Comparison of ENCODE assay signal across 11 mouse cellular contexts in genomic region chr8:84702963-84703465, GRCm38 (mm10). TPM values are rescaled to one million over a fixed set of nuclear protein-coding genes. Genes with fewer than 3 reads are reported as not detected.
A peak's percentile ranks its signal among the peaks of the same experiment; 100 is the strongest.
DNase-seq lines count a peak whose midpoint lies in the region; ATAC-seq lines count a peak whose summit lies in the region.
"Had no signal": no experiment of that assay in that cellular context is flagged by ENCODE, and none has a peak within 500 bp of the region (broad histone marks: within the 10 kb centered on the region; RNA-seq: fewer than 3 reads in every experiment).

No protein-coding gene starts in this region.

- H3K4me1 ChIP-seq in midbrain, embryonic 12.5 days, result peaks cover 42% of the 10 kb centered on the region
- H3K4me1 ChIP-seq in midbrain, embryonic 13.5 days (replicated peaks), result peaks cover 34% of the 10 kb centered on the region
- peaks cover 38% of the 10 kb centered on the region for H3K4me1 ChIP-seq in intestine, embryonic 15.5 days (replicated peaks)

- H3K27me3 ChIP-seq in midbrain, embryonic 12.5 days, result peaks cover 78% of the 10 kb centered on the region
- peaks cover 75% of the 10 kb centered on the region for H3K27me3 ChIP-seq in midbrain, embryonic 13.5 days
- peaks cover 66% of the 10 kb centered on the region for H3K27me3 ChIP-seq in intestine, embryonic 15.5 days (replicated peaks)

- H3K4me3 ChIP-seq in midbrain, embryonic 12.5 days, result 0 out of 2 replicates have a peak overlapping the region, but pooled peaks have one; percentile 1
- H3K4me3 ChIP-seq in midbrain, embryonic 13.5 days (replicated peaks), result no peak overlapping the region
- 0 out of 2 replicates have a peak overlapping the region, but pooled peaks have one; percentile 21 for H3K4me3 ChIP-seq in intestine, embryonic 15.5 days (replicated peaks)

- H3K27ac ChIP-seq in midbrain, embryonic 12.5 days (replicated peaks), result no peak overlapping the region
- no peak overlapping the region for H3K27ac ChIP-seq in midbrain, embryonic 13.5 days
- no peak overlapping the region for H3K27ac ChIP-seq in intestine, embryonic 15.5 days

- ATAC-seq in midbrain, embryonic 12.5 days (ENCODE audit: low FRiP score, low read depth), result no peak
- no peak for ATAC-seq in midbrain, embryonic 13.5 days
- ATAC-seq in intestine, embryonic 15.5 days, result no peak

- H3K4me2 ChIP-seq in midbrain, embryonic 12.5 days (replicated peaks), result 0 out of 2 replicates have a peak overlapping the region, but pooled peaks have one; percentile 30
- H3K4me2 ChIP-seq in midbrain, embryonic 13.5 days (replicated peaks), result no peak overlapping the region
- peak overlapping the region; percentile 54 for H3K4me2 ChIP-seq in intestine, embryonic 15.5 days (replicated peaks)

- peaks cover 13% of the 10 kb centered on the region for H3K36me3 ChIP-seq in midbrain, embryonic 12.5 days
- peaks cover 23% of the 10 kb centered on the region for H3K36me3 ChIP-seq in midbrain, embryonic 13.5 days
- H3K36me3 ChIP-seq in intestine, embryonic 15.5 days, result 0 out of 2 replicates have a peak, but pooled peaks cover 11% of the 10 kb centered on the region

- DNase-seq in heart, adult 11 months, result peak; percentile 91
- DNase-seq in heart, postnatal 36 days, result no peak
- peak; percentile 30 to 36 for DNase-seq in spleen, postnatal 36 days (ENCODE audit: low spot score in 2 of 2)
- DNase-seq in cerebellum, postnatal 36 days, result no peak
- no peak for DNase-seq in gastrocnemius, postnatal 14 days
- DNase-seq: adrenal gland, postnatal 14 days; right cerebral cortex, adult 18-20 months had no signal

- H3K9me3 ChIP-seq in midbrain, embryonic 12.5 days, result no peaks in the 10 kb centered on the region
- no peaks in the 10 kb centered on the region for H3K9me3 ChIP-seq in midbrain, embryonic 13.5 days
- H3K9me3 ChIP-seq in intestine, embryonic 15.5 days, result no peaks in the 10 kb centered on the region

- 77% methylated on average over 6 of the region's 6 CpGs for WGBS in midbrain, embryonic 12.5 days
- 78% methylated on average over 6 of the region's 6 CpGs for WGBS in midbrain, embryonic 13.5 days
- WGBS in intestine, embryonic 15.5 days, result 85% methylated on average over 6 of the region's 6 CpGs

- no peak overlapping the region for H3K9ac ChIP-seq in midbrain, embryonic 12.5 days (replicated peaks)
- no peak overlapping the region for H3K9ac ChIP-seq in midbrain, embryonic 13.5 days (replicated peaks)
- no peak overlapping the region for H3K9ac ChIP-seq in intestine, embryonic 15.5 days

- intact Hi-C loops in heart, postnatal 36 days (cut with DNase I), result no loop called here
- intact Hi-C loops in gastrocnemius, postnatal 14 days (cut with DNase I; ENCODE audit: low total_unique reads), result no loop called here

RNA-seq across cellular contexts. Expression of gene Lyl1, which starts 1.8 kb away (rescaled TPM):
- total RNA-seq in heart, postnatal 36 days (2021), result 1 to 10 TPM; 5.4 to 5.7 TPM
- 3.5 and 5.6 TPM in 2 replicates for polyA plus RNA-seq in midbrain, embryonic 12.5 days (2016; fragmentation: Nextera tagmentation; extraction: Ambion mirVana)
- 2.1 and 2.4 TPM in 2 replicates for polyA plus RNA-seq in midbrain, embryonic 13.5 days (2015; fragmentation: Nextera tagmentation; extraction: Ambion mirVana)
- 5.1 and 5.5 TPM in 2 replicates for polyA plus RNA-seq in intestine, embryonic 15.5 days (2015; fragmentation: Nextera tagmentation; extraction: Ambion mirVana)
- total RNA-seq in gastrocnemius, postnatal 14 days (2021), result 1 to 10 TPM; 2.7 to 2.9 TPM

RNA-seq across cellular contexts. Expression of gene Nacc1, which starts 15.4 kb away (rescaled TPM):
- total RNA-seq in heart, postnatal 36 days (2021), result 10 to 100 TPM; 27.3 to 30.1 TPM
- 20.8 and 25.0 TPM in 2 replicates for polyA plus RNA-seq in midbrain, embryonic 12.5 days (2016; fragmentation: Nextera tagmentation; extraction: Ambion mirVana)
- 16.8 and 17.3 TPM in 2 replicates for polyA plus RNA-seq in midbrain, embryonic 13.5 days (2015; fragmentation: Nextera tagmentation; extraction: Ambion mirVana)
- 14.8 and 17.0 TPM in 2 replicates for polyA plus RNA-seq in intestine, embryonic 15.5 days (2015; fragmentation: Nextera tagmentation; extraction: Ambion mirVana)
- 10 to 100 TPM; 25.7 to 33.6 TPM for total RNA-seq in gastrocnemius, postnatal 14 days (2021)

RNA-seq across cellular contexts. Expression of gene Trmt1, which starts 16.9 kb away (rescaled TPM):
- total RNA-seq in heart, postnatal 36 days (2021), result 10 to 100 TPM; 36.1 to 39.2 TPM
- polyA plus RNA-seq in midbrain, embryonic 12.5 days (2016; fragmentation: Nextera tagmentation; extraction: Ambion mirVana), result 53.6 and 58.8 TPM in 2 replicates
- polyA plus RNA-seq in midbrain, embryonic 13.5 days (2015; fragmentation: Nextera tagmentation; extraction: Ambion mirVana), result 50.1 and 55.7 TPM in 2 replicates
- polyA plus RNA-seq in intestine, embryonic 15.5 days (2015; fragmentation: Nextera tagmentation; extraction: Ambion mirVana), result 59.9 and 68.3 TPM in 2 replicates
- 10 to 100 TPM; 26.0 to 36.2 TPM for total RNA-seq in gastrocnemius, postnatal 14 days (2021)

RNA-seq across cellular contexts. Expression of gene G430095P16Rik, which starts 19.8 kb away (rescaled TPM):
- under 1 TPM in 1 of 2 experiments, not detected in 1; 0.44 TPM for total RNA-seq in heart, postnatal 36 days (2021)
- 2.0 and 2.4 TPM in 2 replicates for polyA plus RNA-seq in midbrain, embryonic 12.5 days (2016; fragmentation: Nextera tagmentation; extraction: Ambion mirVana)
- 1.3 and 1.9 TPM in 2 replicates for polyA plus RNA-seq in midbrain, embryonic 13.5 days (2015; fragmentation: Nextera tagmentation; extraction: Ambion mirVana)
- polyA plus RNA-seq in intestine, embryonic 15.5 days (2015; fragmentation: Nextera tagmentation; extraction: Ambion mirVana), result 3.1 and 3.7 TPM in 2 replicates
- total RNA-seq in gastrocnemius, postnatal 14 days (2021), result 1 to 10 TPM in 1 of 2 experiments, under 1 TPM in 1; 0.66 to 1.1 TPM
- total RNA-seq: layer of hippocampus, postnatal 10 days had no signal

RNA-seq across cellular contexts. Expression of gene Ier2, which starts 40.4 kb away (rescaled TPM):
- total RNA-seq in heart, postnatal 36 days (2021), result 10 to 100 TPM; 12.6 to 16.5 TPM
- polyA plus RNA-seq in midbrain, embryonic 12.5 days (2016; fragmentation: Nextera tagmentation; extraction: Ambion mirVana), result 47.1 and 47.4 TPM in 2 replicates
- polyA plus RNA-seq in midbrain, embryonic 13.5 days (2015; fragmentation: Nextera tagmentation; extraction: Ambion mirVana), result 20.0 and 26.3 TPM in 2 replicates
- polyA plus RNA-seq in intestine, embryonic 15.5 days (2015; fragmentation: Nextera tagmentation; extraction: Ambion mirVana), result 84.2 and 85.5 TPM in 2 replicates
- total RNA-seq in gastrocnemius, postnatal 14 days (2021), result 10 to 100 TPM; 10.5 to 10.8 TPM

Comparison
In these comparisons a context has a peak if more than half of its experiments do, and no peak if none do; other contexts are left out.
1. DNase-seq: peak in heart, adult 11 months (single experiment) and spleen, postnatal 36 days (2 of 2); none in heart, postnatal 36 days (0 of 2), cerebellum, postnatal 36 days (0 of 2) and gastrocnemius, postnatal 14 days (single experiment).